Mouse (Mus musculus) embryonic stem cell, embryonic (primary cell): Measurements from ENCODE around the gene 4930512M02Rik.

Experiments used
- CTCF ChIA-PET, 4 experiments: fragments of 300-600 bp in 2 of 4; fragments of 350-600 bp in 2 of 4; sonication (Branson Sonifier 250); formaldehyde crosslinking; loops; one replicate each; lab custom pipeline; 2022; ENCODE audit warnings: inconsistent platforms in 2 of 4; lab: Charles Lee
- POLR2A ChIA-PET, 4 experiments: fragments of 300-600 bp in 2 of 4; fragments of 350-600 bp in 2 of 4; sonication (Branson Sonifier 250); formaldehyde crosslinking; loops; one replicate each; lab custom pipeline; 2022; ENCODE audit warnings: antibody characterized with exemption in 4 of 4, inconsistent platforms in 1 of 4; lab: Charles Lee

4930512M02Rik gene

DNA sequence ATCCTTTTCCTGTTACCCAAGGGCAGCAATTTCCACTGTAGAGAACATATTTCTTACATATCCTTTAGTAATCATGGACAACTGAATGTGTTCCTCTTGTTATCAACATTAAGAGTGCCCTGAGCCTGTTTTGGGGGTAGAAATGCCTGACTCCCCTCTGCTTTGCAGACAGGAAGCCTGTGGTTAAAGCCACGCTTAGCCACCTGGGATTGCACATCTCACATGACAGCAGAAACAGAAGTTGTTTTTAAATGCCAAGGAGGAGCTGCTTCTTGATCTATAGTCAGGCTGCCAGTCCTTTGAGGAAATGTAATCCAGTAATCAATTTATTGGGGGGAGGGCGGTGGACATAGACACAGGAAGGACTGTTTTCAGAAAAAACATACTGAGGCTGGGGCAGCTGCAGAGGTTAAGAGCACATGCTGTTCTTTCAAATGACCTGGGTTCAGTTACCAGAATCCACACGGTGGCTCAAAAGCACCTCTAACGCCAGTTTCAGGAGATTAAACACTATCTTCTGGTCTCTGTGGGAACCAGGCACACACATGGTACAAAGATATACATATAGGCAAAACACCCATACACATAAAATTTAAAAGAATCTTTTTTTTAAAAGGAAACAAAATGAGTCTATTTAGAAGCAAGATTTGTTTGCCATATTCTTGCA is 58.0 kb downstream of the 4930512M02Rik start:
- ChIA-PET POLR2A (interaction anchor here in 2 of 4 experiments (0.6 to 1.3 kb wide), 2 partner anchors 87 to 200 kb away, joined by 3 to 7 read pairs; no protein-coding TSS in a partner anchor), CTCF (interaction anchor here in 3 of 4 experiments (0.7 to 1.8 kb wide), 3 partner anchors 12 to 218 kb away, joined by 3 to 5 read pairs (median 4); no protein-coding TSS in a partner anchor)

DNA sequence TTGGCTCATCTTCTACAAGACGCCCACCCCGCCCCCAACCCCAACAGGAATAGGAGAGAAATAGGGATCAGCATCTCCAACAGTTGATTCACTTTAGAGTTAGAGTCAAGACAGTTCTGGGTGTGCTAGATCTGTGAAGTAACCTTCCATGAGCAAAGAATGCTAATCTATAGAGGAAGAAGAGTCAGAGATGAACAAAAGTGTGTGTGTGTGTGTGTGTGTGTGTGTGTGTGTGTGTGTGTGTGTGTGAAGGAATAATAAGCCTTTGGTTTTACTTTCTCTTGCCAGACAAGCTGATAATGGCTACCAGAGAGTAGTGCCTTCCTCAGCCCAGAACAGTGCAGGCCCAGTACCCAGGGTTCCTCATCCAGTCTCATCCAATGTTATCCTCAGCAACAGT is 59.6 kb downstream of the 4930512M02Rik start:
- ChIA-PET CTCF (interaction anchor here in 1 of 4 experiments (1.0 kb wide), 1 partner anchor 11 kb away, joined by 3 read pairs; no protein-coding TSS in a partner anchor), POLR2A (no interaction called here)

DNA sequence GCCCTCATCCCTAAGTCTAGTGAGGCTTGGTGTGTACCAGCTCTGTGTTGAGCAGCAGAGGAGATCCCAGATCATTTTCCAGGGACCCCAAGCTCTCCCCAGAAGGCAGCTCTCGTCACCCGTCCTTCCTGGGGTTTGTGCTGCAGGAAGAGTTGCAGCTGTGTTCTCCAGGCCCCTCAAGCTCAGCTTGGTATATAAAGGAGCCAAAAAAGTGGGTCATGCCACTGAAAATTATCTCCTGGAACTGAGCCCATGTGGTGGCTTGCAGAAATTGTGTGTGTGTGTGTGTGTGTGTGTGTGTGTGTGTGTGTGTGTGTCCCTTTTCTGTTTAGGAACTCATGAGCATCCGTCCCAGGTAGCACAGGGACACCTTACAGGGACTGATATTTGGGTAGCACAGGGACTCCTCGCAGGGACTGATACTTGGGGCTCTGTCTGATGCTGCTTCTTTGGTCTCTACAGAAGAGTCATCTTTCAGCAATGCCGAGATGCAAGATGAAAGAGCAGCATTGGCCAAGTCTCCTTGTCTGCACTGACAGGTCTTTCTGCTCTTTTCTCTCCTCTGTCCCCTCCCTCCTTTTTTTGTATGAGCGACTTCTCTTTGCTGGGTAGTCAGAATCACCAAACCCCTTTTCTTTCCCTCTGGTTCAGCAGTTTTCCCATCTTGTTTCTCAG is 62.4 kb downstream of the 4930512M02Rik start:
- CTCF ChIA-PET = interaction anchor here in 3 of 4 experiments (0.9 to 1.9 kb wide), 4 partner anchors 8 to 223 kb away, joined by 4 to 8 read pairs (median 4); no protein-coding TSS in a partner anchor

DNA sequence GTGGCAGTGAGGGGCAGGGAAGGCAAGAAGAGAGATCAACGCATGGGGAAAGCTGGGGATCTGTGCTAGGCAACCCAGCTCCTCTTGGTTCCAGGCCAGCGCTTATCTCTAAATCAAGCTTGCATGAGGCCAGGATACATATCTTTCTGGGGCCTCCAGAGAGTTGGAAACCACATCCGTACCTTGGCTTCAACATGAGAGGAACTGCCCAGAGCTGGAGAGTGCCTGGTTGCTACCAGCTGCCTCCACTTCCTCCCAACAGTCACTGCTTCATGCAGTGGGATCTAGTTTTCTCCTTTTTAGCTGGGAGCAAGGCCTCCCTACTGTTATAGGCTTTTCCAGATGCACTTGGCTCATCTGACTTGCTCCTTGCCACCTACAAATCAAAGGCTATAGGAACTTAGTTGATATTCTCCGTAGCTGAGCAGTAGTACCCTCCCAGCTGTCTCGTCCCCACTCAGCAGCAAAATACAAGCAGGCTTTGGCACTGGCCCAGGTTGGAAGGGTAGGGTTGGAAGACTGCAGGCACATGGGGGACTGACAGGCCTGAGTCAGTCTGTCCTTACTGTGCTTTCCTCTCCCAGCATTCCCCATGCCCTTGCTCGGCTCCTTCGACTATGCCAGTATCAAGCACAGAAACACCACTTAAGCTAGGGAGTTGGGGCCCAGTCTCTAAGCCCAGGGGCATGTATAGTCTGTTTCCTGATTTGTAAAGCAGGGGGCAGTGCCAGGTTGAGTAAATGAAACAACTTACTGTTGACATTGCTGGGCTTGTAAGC is 63.2 kb downstream of the 4930512M02Rik start:
- ChIA-PET CTCF (interaction anchor here in 2 of 4 experiments (0.6 to 1.9 kb wide), 4 partner anchors 7 to 246 kb away, joined by 3 to 8 read pairs (median 4); no protein-coding TSS in a partner anchor), POLR2A (no interaction called here)

More for the DNA sequence above, 62.4 kb downstream of the 4930512M02Rik start:
- POLR2A ChIA-PET = no interaction called here

DNA sequence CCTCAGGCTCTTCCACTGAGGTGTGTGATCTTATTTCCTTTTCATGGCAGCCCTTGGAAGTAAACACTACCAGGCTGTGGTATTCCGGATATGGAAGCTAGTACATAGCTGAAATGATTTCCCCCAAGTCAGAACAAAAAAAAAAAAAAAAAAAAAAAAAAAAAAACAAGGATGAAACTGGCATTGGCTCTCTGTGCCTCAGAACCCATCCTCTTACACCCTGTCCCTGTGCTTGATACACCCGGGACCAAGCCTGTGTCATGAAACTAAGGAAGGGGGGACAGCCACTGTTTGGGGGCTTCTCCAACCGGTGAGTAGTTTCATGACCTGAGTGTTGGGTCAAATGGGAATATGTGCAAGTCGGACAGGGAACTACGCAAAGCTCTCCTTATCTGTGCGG is 66.5 kb downstream of the 4930512M02Rik start:
- POLR2A ChIA-PET = no interaction called here
- CTCF ChIA-PET = interaction anchor here (0.5 to 0.9 kb wide), 4 partner anchors 135 to 296 kb away, joined by 3 to 6 read pairs (median 4); no protein-coding TSS in a partner anchor

DNA sequence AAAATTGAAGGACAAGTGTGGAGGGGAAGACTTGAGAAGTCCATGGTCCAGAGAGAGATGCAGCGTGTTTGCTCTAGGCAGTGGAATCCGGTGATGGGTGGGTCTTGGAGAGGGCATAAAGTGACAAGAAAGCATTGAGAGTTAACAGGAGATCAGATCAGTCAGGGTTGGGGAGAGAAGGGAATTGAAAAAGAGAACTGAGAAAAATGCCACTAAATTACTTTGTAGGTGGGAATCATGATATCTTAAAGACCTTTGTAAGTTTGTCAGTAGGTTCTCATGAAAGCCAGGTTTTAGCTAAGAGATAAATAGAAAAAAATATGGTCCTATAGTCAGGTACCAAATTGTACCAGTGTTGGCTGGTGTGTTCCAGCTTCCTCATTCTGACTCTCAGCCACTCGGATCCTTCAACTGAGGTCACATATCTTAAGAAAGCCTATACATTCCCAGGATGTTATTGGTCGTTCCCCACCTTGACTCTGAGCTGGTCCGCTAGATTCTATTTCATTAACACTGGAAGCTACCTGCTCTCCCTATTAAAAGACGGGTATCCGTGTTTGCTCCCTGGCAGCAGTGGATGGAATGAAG is 68.4 kb downstream of the 4930512M02Rik start:
- CTCF ChIA-PET = interaction anchor here in 2 of 4 experiments (1.3 to 4.8 kb wide), 2 partner anchors 229 to 230 kb away, joined by 6 to 52 read pairs; no protein-coding TSS in a partner anchor
- POLR2A ChIA-PET = interaction anchor here in 1 of 4 experiments (1.4 kb wide), 1 partner anchor 18 kb away, joined by 3 read pairs; no protein-coding TSS in a partner anchor

DNA sequence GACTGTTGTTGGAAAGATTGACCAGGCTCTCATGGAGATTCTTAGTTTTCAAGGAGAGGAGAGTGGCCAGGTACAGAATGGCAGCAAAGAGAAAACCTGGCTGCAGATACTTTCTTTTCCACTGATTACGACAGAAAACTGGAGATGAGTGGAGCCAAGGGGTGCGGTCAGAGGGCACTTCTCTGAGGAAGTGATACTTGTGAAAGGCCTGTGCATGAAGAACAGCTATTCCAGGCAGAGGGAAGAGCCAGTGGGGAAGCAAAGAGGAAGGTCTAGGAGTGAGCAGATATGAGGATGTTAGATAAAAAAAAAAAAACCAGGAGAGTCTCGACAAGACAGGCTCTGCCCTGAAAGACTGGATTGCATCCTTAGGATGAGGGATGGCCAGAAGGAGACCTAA is 69.0 kb downstream of the 4930512M02Rik start:
- ChIA-PET CTCF (interaction anchor here in 3 of 4 experiments (1.3 to 4.8 kb wide), 5 partner anchors 230 to 417 kb away, joined by 6 to 52 read pairs (median 13); no protein-coding TSS in a partner anchor), POLR2A (no interaction called here)

DNA sequence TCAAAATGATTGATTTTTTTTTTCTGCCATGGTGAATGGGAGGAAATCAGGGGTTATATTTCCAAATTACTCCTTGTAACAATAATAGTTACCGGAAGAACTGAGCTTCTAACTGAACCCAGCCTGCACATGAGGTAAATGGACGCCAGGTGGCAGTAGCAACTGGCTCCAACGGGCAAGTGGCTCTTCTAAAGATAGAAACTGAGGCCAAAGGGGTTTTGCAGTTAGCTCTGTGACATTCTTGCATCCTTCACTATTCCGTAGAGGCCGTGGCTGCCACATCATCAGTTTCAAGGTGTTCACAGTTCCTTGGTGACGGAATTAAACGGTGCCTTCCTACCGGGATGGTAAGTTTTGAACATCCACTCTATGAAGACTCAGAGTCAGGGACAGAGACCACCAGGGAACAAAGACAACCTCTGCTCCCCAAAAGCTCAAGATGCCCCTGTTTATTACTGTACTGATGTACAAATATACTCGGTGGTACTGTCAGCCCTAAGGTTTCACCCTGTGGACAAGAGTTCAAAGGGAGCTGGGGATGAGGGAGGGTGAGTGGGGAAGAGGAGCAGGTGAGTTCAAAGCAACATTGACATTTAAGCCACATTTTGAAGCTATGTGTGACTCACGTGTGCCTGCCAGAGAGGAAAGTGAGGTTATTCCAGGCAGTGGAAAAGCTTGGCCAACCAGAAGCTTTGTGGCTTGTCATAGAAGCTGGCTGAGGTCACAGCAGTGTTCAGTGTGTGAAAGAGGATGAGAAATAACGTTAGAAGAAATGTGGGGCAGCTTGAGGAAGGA is 70.3 kb downstream of the 4930512M02Rik start:
- ChIA-PET CTCF (interaction anchor here (0.5 to 4.8 kb wide), 63 partner anchors 8 to 1135 kb away, joined by 3 to 52 read pairs (median 4); partner anchors contain the start of genes Spata48 (in 3 of the 4), Zpbp (in 2 of the 4) and Fignl1 (in 1 of the 4)), POLR2A (interaction anchor here in 3 of 4 experiments (0.6 to 1.5 kb wide), 7 partner anchors 9 to 417 kb away, joined by 3 to 7 read pairs (median 3); partner anchors contain the start of gene Fignl1 (in 1 of the 3))

DNA sequence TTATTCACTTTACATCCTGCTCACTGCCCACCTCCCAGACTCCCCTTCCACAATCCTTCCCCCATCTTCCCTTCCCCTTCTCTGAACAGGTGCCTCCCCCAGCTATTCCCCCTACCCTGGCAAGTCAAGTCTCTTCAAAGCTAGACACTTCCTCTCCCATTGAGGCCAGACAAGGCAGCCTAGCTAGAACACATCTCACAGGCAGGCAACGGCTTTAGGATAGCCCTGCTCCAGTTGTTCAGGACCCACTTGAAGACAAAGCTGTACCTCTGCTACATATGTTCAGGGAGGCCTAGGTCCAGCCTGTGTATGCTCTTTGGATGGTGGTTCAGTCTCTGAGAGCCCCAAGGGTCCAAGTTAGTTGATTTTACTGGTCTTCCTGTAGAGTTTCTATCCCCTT is 71.4 kb downstream of the 4930512M02Rik start:
- ChIA-PET POLR2A (interaction anchor here in 1 of 4 experiments (0.6 kb wide), 2 partner anchors 24 to 241 kb away, joined by 3 to 4 read pairs; no protein-coding TSS in a partner anchor), CTCF (interaction anchor here (0.6 to 4.8 kb wide), 13 partner anchors 10 to 419 kb away, joined by 3 to 52 read pairs (median 10); partner anchors contain the start of genes Spata48 (in 1 of the 4) and Zpbp (in 1 of the 4))

DNA sequence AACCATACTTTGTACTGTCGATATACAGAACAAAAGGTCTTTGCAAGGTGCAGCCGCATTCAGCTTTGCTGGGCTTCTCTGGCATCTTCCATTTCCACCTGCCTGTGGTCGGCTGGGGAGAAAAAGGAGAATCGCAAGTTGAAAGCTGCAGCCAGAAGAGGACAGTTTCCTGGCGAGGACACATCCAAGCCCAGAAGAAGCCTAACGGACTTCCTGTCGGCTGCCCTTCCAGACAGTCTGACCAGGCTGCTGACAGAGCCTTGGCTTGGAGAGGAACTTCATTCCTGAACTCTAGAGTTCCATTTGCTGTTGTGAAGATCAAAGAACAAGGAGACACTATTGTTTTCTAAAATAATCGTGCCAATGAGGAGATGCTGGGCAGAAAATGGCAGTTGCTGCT is 72.1 kb downstream of the 4930512M02Rik start:
- ChIA-PET CTCF (interaction anchor here in 3 of 4 experiments (0.6 to 4.8 kb wide), 7 partner anchors 94 to 420 kb away, joined by 3 to 52 read pairs (median 13); partner anchors contain the start of genes Spata48 (in 1 of the 3) and Zpbp (in 1 of the 3)), POLR2A (no interaction called here)

DNA sequence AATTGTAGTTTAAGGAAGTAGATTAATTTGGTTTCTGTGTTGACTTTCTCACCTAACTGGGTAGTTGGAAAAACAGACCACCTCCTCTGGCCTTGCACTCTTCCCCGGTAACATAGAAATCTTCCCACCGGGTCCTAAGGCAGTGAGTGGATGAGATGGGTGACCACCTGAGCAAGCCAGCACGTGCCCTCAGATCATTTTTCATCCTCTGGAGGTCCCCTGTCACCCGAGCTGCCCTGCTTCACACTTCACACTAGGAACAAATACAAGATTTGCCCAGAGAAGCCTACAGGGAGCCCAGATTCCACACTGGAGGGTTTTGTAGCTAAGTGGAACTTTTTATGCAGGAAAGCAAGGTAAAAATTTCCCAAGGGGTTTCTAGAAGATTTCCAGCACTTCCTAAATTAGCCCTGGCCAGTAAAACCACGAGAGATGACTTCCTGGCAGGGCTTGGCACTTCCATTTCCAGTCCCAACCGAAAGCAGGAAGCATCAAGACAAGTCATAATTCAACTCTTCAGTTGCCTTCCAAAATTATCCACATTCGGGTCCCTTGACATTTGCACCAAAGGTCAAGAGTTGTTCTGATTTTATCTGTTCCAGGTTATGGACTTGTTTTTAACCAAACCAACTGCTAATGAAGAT is 79.9 kb downstream of the 4930512M02Rik start:
- POLR2A ChIA-PET = no interaction called here
- CTCF ChIA-PET = interaction anchor here in 2 of 4 experiments (0.9 to 1.9 kb wide), 3 partner anchors 9 to 10 kb away, joined by 4 to 5 read pairs (median 4); no protein-coding TSS in a partner anchor

DNA sequence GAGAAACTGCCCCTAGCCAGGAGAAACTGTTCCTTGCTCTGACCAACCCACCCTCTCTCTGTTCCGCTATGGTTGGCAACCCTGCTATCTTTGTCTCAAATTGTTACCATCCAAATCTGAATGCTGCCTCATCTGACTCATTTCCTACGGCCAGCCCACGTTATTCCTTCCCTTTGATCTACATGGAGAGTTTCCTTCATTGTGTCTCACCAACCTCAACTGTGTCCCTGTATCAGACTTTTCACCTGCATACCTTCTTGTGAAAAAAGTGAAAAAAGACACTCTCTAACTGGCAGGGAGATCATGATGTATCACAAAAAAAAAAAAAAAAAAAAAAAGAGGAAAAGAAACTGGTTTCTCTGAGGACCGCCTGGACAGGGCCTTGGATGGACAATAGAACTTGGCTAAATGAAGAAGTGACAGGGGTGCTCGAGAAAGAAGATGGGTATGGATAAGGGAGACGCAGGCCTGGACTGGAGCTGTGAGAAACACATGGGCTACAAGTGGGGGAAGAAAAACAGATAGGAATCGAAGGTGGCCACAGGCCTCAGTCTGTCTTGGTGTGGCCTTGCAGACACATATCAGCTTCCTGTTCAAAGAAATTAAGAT is 80.6 kb downstream of the 4930512M02Rik start:
- ChIA-PET CTCF (interaction anchor here in 2 of 4 experiments (0.9 to 1.9 kb wide), 2 partner anchors 10 kb away, joined by 4 to 5 read pairs; no protein-coding TSS in a partner anchor), POLR2A (no interaction called here)

DNA sequence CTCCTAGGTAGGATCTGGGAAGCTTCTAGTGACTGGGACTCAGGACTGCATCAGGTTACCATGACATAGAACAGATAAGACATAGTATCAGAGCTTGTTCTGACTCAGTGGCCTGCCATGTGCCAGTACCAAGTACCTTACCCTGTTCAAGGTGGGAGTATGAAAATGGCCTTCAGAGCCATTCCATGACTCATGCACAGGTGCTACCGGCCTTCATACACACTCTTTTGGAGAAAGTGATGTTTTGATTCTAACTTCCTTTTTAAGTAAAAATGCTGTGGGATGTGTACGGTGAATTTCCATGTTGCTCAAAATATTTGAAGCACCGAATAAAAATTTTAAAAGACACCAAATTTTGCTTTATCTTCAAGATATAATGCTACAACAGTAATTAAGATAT is 81.7 kb downstream of the 4930512M02Rik start:
- ChIA-PET CTCF (no interaction called here), POLR2A (no interaction called here)
